Mouse (Mus musculus): ENCODE measurements around the gene Nop9.

DNA sequence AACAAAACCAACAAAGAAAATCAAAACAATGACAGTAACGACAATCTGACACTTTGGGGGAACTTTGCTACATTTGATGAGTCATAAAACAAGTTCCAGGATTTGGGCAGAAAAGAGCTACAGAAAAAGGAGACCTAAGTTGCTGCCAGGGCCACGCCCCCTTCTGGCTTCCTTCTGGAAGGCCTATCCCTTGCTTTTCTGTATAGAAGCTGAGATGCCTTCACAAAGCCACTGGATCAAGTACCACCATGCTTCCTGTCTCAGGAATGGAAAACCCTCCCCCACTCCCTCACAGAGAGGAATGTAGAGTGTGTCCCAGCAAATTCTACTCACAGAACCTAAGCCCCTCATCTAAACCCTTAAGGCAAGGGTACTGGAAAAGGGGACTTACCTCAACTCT lies 48.5 kb downstream of the Nop9 start:
- TF ChIP-seq EP300 (IDR thresholded peaks at IDR 0.05; ENCODE audit: low read depth) (no peak), CTCF (IDR thresholded peaks at IDR 0.05; ENCODE audit: low read depth) (no peak)
